Mouse (Mus musculus): ENCODE results near the gene Prkcb.

DNA sequence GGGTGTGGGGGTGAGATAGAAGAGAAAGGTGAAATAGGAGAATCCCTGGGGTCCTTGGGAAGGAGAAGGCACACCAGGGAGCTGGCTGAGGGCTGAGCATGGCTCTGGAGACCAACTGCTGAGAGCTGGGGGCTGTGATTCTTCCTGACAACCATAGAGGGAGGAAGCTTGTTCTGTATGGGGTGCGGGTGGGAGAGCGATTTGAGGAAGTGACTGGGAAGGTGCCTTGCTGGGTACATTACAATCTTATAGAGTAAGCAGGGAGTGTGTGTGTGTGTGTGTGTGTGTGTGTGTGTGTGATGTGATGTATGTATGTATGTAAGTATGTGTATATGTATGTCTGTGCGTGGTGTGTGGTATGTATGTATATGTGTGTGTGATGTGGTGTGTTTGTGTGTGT is 58.9 kb downstream of the Prkcb start:
- TF ChIP-seq FLI1 (IDR thresholded peaks at IDR 0.05; ENCODE audit: low read length) (no peak), GATA1 (IDR thresholded peaks at IDR 0.05; ENCODE audit: borderline replicate concordance, low read length) (no peak)

Data from megakaryocyte, embryonic 14.5 days (primary cell).